Mouse (Mus musculus) thymus, postnatal 4 days (tissue): ENCODE measurements at regions not wholly inside any gene's neighbourhood (a gene's known extent, or its start where the extent isn't known, plus 50 kb on each side); places are given as distances from the start of the nearest gene placed in this dataset.

Experiments used
- DNase-seq: peaks from one replicate; pipeline ENCODE4 v3.0.0; 2021

DNA sequence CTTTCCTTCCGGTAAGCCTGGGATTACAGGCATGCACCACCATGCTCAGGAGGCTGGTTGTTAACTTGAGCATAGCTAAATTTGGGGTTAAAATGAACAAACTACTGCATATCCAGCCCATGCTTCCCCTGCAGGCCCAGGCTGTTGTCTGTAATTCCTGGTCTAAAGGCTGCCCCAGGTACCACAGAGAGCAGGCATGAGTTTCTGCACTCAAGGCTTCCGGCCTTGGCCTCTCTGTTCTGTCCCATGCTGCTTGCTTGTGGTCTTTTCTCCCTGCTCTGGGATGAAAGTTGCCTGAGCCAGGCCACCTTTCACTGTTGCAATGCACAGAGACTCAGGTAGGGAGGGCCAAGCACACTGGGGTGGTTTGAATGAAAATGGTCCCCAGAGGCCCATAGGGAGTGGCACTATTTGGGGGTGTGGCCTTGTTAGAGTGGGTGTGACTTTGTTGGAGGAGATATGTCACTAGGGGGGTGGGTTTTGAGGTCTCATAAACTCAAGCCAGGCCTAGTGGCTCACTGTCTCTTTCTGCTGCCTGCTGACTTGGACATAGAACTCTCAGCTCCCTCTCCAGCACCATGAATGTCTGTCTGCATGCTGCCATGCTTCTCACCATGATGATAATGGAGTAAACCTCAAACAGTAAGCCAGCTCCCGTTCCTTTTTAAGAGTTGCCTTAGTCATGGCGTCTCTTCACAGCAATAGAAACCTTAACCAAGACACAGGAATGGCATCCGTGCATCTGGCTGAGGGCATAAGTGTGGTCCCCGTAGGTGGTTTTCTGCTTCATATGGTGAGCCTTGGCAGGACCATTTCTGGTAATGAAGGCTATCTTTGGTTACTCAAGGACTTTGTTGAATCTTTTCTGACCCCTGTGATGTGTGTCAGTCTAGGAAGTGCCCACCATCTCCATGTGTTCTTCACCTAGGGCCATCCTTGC, 86.7 kb upstream of the Zfp366 start:
- no peak for DNase-seq

DNA sequence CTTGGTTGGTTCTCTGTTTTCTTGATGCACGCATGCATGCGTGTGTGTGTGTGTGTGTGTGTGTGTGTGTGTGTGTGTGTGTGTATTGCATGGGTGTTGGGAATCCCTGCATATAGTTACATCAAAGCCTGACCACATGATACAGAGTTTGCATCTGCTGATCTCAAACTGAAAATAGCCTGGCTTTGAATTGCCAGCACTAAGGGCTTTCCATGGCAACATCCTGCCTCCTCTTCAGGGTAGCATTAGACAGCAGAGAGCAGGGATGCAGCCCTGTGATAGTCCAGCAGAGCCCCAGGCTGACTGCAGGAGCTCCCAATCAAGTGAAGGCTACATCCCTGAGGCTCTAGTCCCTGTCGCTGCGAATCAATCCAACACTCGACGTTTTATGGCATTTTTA, 87.8 kb upstream of the Zfp366 start:
- no peak for DNase-seq

DNA sequence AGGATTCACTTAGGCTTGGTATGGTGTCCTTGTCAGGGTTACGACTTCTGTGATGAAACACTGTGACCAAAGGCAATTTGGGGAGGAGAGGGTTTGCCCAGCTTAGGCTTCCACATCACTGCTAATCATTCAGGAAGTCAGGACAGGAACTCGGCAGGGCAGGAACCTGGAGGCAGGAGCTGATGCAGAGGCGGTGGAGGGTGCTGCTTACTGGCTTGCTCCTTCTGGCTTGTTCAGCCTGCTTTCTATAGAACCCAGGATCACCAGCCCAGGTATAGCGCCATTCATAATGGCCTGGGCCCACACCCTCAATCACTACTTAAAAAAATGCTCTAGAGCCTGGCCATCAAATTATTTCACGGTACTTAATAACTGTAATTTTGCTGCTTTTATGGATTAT, 89.6 kb upstream of the Zfp366 start:
- no peak for DNase-seq

DNA sequence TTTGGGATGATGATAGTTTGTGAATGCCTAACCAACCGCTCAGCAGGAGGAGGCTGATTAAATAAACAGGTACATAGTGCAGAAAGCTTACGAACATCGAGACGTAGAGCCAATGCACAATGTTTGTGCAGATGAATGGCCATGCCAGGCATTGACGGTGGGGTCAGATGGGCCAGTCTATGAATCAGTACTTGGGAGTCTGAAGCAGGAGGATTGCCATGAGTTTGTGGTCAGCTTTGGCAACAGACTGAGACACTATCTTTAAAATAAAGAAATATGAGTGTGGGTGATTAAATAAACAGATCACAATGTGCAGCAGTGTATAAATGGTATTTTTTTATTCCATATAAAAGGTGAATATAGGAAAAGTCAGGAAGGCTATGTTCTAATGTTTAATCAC, 90.4 kb upstream of the Zfp366 start:
- no peak for DNase-seq

DNA sequence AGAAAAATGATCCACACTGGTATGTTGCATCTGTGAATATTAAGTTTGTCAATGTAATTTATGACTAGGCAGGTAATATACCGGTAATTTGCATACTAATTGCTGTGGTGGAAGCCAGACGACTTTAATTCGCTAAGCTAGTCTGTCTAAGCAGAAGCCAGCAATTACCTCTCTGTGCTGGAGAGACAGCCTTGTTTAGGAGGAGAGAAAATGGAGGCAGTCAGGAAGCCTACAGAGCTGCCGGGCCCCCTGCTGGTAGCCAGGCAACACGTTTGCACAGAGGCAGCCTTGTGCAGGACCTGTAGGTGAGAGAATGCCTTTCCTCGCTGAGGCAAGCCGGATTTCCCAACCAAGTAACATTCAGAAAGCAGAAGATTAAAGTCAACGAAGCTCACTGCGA, 91.4 kb upstream of the Zfp366 start:
- peak; percentile 88 for DNase-seq

DNA sequence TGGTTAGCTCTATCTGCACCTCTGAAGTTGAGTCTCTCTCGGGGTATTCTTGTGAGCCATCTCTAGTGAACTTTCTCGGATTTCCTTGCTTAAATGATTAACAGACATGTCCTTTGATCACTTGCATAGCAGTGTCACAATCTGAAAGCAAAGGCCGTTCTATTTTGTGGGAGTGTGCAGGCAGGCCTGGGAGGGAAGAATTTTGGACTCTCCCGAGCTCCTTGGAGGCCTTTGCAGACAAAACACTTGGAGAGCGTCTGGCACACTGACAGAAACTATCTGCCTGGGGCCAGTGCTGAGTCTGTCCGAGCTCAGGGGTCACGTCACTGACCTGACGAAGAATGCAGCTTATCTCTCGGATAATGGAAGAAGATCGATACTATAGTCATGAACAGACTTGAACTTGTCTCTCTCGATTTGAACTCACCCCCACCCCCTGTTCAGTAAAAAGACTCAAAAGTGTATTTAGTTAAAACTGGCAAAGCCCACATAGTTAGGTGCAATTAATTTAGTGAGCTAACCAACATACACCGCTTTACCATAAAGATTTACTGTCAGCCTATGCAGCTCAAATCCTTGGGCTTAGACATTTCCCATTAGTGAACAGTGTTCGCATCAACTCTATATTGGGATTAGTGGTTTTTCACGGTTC, 92.2 kb upstream of the Zfp366 start:
- DNase-seq = no peak

DNA sequence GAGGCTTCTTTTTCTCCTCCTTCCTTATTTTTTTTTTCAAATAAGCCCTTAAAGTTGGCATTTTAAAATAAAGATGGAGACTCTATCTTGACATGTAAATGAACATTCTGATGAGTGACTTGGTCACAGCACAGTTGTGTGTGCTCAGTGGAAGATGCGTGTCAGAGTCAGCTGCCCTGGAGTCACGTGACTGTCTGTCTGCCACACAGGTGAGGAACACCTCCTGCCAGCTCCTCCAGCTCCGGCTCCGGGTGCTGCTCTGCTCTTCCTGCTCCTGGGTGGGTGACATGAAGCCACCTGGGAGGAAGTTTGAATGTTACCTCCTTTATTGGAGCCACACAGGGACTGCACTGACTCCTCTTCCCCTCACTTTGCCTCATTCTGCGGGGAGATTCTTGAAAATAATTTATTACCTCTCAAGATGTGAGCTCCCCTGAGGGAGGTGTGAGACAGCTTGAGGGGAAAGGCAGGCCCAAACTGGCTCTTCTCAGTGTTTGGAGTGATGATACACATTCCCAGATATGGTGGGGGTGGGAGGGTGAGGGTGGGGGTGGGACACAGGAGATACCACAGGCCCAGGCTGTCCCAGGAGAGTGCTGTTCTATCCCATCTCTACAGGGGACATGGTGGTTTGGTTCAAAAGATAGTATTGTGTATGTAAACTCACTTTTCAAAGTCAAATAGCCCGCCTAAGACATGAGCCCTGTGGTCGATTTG, 92.9 kb upstream of the Zfp366 start:
- DNase-seq = no peak

DNA sequence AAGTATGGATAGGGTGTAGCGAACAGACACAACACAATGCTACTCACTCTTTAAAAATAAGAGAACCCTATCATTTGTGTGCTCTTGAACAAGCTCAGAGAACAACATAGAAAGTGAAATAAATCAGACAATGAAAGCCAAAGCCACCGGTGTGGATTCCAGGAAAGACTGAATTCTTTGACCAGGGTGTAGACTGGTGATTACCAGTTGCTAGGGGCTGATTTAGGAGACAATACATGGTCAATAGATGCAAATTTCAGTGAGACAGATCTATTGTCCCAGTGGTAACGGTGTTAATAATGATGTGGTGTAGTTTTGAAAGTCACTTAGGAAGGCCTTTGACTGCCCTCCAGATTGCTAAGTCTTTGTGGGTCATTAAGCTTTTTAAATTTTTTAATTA, 94.3 kb upstream of the Zfp366 start:
- no peak for DNase-seq

DNA sequence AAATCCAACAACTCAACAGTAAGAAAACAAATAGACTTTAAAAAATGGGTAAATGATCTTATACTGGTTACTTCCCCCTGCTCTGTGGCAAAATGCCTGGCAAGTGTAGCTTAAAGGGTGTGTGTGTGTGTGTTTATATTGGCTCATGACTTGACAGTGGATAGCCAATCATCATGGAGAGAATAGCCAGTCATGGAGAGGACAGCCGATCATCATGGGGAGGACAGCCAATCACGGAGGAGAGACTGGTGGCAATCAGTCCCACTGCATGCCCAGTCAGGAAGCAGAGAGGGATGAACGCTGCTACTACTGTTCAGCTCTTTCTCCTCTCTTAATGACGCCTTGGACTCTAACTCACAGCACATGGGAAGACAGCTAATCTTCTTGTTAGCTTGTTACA, 96.3 kb upstream of the Zfp366 start:
- no peak for DNase-seq

DNA sequence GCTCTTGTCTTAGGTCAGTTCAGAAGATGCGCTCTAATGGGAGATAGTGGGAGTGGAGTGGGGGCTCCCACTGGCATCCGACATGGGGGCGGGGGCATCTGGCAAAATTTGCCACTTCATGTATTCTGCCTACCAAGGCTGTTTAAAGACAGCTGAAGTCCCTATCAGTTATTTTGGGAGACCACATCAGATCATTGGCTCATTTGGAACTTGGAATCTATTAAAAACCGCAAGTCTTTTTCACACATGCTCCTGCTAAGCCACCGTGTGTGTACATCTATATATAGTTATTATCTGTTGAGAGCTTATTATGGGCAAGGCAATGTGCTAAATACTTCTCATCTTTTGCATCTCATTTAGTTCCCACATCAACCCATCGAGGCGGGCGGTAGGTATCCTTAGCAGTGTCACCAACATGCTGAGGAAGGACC, 95.0 kb upstream of the 1700024P04Rik start:
- no peak for DNase-seq

DNA sequence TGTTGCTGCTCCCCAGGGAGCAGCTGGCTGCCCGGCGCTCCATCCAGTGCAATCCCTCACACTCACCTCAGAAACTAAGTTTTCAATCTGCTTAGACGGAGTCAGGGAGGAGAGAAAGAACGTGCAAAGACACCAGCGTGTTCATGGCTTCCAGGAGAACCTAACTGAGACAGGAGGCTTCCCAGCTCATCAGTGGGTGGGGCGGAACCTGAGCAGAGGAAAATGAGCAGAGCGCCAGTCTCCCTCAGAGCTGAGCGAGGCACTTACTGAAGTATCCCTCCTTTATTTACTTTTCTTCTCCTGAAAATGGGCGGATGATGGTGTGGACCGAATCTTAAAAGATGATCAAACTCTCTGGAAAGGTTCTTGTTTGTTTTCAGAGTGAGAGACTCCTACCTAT, 94.3 kb upstream of the 1700024P04Rik start:
- no peak for DNase-seq

DNA sequence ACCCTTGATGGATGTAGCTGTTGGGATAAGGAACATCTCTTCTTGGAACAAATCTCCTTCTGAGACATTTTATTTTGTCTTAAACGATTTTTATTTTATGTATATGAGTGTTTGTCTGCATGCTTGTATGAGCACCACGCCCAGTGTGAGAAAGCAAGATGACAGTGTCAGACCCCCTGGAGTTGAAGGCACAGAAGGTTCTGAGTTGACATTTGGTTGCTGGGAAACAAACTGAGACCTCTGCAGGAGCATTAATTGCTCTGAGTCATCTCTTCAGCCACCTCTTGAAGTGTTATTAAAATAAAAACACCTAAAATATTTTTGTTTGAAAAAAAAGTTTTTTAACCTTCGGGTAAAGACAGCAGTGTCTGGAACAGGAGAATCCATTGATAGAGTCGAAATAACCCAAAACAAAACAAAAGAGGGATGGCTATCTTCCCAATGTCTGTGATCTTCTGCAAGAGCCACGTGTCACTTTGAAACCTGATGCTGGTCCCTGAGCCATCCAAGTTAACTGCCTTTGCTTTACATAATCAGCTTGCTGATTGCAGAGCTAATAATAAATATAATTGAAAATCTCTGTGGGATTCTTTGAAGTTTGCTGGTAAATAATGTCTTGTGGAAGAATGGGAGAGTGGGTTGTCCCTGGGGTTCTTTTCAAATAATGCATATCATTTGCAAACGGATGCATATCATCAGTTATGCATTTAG, 92.8 kb upstream of the 1700024P04Rik start:
- DNase-seq = no peak

DNA sequence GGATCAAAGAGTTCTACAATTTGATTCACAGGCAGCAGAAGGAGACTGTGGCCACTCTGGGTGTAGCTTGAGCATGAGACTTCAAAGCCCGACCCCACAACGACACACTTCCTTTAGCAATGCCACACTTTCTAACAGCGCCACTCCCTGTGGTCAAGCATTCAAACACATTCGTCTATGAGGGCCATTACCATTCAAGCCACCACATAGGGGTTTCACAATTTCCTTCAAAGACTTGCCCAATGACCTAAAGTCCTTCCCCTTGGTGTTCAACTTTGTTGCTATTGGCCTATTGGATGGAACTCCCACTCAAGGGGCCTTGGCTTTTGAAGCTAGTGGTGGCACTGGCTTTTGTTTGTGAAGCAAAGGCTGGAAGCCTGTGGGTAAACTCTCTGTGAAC, 91.1 kb upstream of the 1700024P04Rik start:
- DNase-seq = no peak

DNA sequence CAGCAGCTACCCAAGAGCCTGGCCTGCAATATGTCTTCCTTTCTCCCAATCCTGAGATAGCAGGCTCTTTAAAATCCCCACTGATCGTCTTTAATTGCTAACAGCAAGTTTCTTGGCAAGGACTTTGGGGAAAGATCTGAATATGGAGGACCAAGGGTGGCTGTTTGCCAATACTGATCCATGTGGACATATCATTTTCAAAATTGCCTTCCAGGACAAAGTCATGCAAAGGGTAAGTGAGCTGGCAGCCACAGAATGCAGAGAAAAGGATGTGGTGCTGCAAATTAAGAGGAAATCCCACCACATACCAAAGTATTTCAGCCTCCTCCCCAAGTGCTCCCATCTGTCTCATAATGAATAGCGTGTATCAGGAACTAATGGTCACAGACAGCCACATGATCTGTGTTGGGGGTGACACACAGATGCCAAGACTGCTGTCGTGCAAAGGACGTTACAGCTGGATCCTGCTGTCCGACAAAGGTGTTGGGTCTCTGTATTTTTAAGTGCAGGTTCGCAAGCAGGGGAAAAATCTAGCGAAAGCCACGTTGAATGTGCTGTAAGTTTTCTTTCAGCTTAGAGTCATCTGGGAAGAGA, 87.6 kb upstream of the 1700024P04Rik start:
- no peak for DNase-seq

DNA sequence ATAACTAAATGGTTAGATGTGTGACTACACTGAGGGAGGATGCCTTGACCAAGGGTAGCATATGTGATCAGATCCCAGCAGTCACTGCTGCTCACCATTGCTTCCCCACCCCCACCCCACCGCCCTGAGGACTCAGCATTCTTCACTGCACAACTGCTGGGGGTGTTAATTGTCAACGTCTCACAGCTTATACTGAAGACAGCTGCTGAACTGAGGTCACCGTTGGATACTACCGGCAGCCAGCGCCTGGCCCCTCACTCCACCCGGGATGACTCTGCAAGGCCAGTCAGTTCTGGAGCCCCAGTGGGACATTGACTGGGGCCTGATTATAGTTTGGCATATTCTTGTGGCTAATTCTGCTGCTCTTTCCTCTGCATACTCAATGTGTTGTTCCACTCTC, 87.0 kb upstream of the 1700024P04Rik start:
- DNase-seq = no peak

DNA sequence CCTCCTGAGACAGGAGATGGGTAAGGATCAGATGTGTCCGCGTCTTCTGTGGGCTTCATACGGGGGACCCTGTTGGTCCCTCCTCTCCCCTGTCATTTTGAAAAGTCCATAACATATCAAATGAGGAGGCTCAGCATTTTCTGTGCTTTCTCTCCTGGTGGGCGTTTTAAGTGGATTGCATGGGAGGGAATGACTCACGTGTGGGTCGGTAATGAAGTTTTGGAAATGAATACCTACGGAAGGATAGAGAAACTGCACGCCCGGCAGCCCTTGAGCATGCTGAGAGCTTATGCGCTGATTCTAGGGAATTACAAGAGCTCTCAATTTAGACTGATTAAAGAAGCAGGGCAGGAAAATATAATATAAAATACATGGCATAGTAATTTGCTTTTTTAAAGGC, 85.4 kb upstream of the 1700024P04Rik start:
- DNase-seq = no peak

DNA sequence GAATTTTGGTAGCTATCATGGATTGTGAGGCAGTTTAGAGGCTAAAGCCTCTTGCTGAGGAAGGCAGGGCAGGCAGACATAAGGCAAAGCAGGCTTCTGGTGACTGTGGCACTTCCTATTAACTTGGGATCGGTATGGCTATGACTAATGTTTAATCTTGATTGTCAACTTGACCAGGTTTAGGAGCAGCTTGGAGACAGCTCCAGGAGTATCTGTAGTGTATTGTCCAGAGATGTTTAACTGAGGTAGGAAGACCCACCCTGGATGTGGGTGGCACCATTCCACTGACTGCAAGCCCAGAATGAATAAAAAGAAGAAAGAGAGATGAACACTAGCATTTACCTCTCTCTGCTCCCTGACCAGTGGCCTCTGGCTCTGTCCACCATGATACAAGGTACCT, 83.1 kb upstream of the 1700024P04Rik start:
- DNase-seq = no peak

DNA sequence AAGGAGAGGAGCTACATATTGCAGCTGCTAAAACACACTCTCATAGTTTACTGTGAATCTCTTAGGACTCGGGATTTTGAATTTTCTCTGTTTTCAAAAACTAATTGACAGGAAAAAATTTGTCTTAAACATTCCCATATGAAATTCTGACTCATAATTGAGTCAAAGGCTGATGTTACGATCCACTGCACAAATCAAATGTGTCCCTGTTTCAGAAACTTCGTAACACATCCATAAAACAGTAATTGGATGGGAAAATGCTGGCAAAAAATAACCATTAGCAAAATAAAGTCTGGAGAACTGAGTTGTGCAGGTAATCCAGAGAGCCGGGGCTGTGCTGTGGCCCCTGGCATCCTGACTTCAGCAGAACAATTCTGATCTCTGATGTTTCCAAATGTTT, 79.1 kb upstream of the 1700024P04Rik start:
- no peak for DNase-seq

DNA sequence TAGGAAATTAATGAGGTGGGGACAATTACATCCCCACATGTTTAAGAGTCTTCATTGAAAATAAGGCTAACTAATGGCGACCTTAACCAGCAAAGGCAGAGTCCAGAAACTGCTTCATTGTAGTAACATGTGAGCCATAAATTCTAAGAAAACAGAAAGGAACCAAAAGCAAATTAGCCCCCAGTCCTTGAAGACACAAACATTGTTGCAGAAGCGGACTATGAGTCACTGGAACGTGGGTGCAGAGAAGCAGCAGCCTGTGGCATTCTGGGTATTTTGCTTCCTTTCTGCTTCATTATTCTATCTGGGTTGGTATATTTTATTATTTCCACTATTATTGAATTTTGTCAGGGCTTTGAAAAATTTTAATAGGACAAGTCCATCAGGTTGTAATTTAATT, 78.6 kb upstream of the 1700024P04Rik start:
- no peak for DNase-seq

DNA sequence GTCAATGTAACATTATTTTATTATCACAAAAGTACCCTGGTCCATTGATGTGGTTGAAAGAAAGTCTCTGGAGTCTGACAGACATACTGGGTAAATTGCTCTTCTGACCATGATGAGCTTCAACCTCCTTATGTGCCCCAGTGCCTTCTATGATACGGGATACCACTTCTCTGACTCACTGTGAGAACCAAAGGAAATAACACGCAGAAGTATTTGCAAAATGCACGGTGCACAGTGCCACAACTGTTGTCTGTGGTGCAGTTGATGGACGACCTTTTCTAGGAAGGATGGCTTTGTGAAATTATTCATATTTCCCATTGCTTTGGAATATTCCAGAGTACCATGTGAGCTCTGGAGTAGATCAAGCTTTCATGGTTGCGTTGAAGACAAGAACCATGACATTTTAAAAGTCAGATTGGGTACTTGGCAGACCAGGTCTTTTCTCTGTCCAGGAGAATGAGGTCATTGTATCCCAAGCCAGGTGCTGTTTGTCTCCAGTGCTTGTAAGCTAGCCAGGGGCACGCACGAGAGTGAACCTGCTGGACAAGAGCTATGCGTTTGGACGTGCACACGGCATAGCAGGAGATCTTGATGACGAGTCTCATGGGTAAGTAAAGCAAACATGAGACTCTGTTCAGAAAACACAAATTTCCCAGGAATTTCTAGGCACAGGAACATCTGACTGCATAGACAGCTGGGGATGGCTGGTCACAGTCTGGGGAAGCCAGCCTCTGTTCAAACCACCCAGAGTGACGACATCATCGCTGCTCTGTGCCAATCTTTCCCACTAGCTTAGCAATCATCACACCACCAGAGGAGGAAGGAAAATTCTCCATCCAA, 74.0 kb upstream of the 1700024P04Rik start:
- DNase-seq = no peak

DNA sequence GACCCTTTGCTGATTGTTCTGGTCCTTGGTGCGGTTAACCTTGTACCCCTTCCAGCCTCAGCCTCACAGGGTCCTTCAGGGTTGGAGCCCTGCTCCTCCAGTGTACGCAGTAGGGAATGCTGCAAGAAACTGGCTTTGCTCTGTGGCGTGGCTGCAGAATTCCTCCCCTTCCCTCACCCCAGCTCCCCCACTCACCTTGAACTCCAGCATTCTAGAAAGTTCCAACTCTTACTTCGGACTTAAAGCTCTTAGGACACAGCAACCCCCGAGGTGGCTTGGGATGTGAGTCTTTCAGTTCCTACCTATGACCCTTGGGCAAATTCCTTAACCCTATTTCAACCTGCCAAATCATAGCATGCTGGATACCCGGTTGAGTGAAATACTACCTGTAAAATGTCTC, 73.3 kb upstream of the 1700024P04Rik start:
- no peak for DNase-seq

DNA sequence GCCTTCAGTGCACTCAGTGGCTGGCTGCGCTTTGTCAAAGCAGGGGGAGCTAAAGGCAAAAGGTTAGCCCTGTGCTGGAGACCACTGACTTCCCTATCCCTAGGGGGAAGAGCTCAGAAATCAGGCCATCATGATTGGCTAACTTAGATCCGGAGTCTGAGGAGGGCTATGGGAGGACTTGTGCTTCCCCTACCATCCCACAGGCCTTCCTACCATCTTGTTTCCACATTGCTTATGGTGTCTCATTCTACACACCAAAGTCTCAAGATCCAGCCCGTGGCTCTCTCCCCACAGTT, 72.9 kb upstream of the 1700024P04Rik start:
- DNase-seq = no peak
